Mouse (Mus musculus): ENCODE data around the gene Plekhm2. TPM values are rescaled to one million over a fixed set of nuclear protein-coding genes. Genes with fewer than 3 reads are reported as not detected.

Gene Plekhm2
- total and polyA plus RNA-seq, 3 experiments: 12.4 to 28.2 (median 13.7) TPM

DNA sequence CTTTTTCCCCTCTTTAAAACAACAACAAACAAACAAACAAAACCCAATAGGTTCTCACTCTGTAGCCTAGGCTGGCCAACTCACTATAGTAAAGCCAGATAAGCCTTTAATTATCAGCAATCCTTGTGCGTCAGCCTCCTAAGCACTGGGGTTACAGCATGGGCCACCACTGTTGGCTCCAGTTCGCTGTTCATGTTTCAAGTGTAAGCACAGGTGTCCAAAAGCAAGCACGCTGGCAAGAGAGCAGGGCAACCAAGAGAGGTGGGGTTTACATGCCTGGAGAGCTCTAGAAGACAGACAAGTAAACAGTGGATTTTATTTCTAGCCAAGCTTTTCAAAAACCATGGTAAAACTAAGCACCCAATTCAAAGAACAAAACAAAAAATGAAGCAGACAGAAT is 21.4 kb upstream of the Plekhm2 start:
- in situ Hi-C loops (cut with MboI; ENCODE audit: low pct_ligation_motif_present, low pct_unique_long_range_greater_than_20kb, low sequenced_read_pairs) (no loop called here), dilution Hi-C loops (cut with MboI; ENCODE audit: extremely low pct_ligation_motif_present, extremely low pct_unique_long_range_greater_than_20kb, low sequenced_read_pairs) (no loop called here)
- peaks cover 0 to 26% of the 10 kb centered on the region in 2 experiments; a peak in 2 of 4 replicates for H3K4me1 ChIP-seq (ENCODE audit: control insufficient read depth in 1 of 2, insufficient read depth in 2 of 2)
- no peak for DNase-seq (ENCODE audit: extremely low read depth)
- TF ChIP-seq NRF1 (IDR thresholded peaks at IDR 0.05; ENCODE audit: low read depth, low read length): no peak
- TF ChIP-seq CHD2 (IDR thresholded peaks at IDR 0.05; ENCODE audit: low read length): no peak
- TF ChIP-seq CHD1 (IDR thresholded peaks at IDR 0.05; ENCODE audit: low read depth, low read length): no peak
- no peak for TF ChIP-seq SMC3 (IDR thresholded peaks at IDR 0.05; ENCODE audit: low read depth, low read length)
- no peak for TF ChIP-seq IRF4 (IDR thresholded peaks at IDR 0.05; ENCODE audit: low read depth, low read length)
- TF ChIP-seq JUN (IDR thresholded peaks at IDR 0.05; ENCODE audit: insufficient read depth, low read depth, low read length): no peak
- TF ChIP-seq SIN3A (IDR thresholded peaks at IDR 0.05; ENCODE audit: low read length): no peak
- no peak for TF ChIP-seq CTCF (conservative IDR thresholded peaks at IDR 0.05 in 1 of 2, IDR thresholded peaks at IDR 0.05 in 1 of 2; ENCODE audit: low read depth in 2 of 2, low read length in 2 of 2)
- H3K27ac ChIP-seq (ENCODE audit: insufficient read depth, low read depth): no peak overlapping the region
- H3K27me3 ChIP-seq (replicated peaks): no peaks in the 10 kb centered on the region
- H3K9me3 ChIP-seq (replicated peaks; ENCODE audit: low read length): no peaks in the 10 kb centered on the region
- no peak overlapping the region for H3K9ac ChIP-seq (ENCODE audit: insufficient read depth, low read depth)
- peaks cover 48 to 81% of the 10 kb centered on the region in 2 experiments for H3K36me3 ChIP-seq (replicated peaks in 1 of 2; ENCODE audit: control insufficient read depth in 1 of 2, insufficient read depth in 1 of 2, low read length in 1 of 2)
- H3K4me3 ChIP-seq (replicated peaks in 1 of 3; ENCODE audit: low read depth in 2 of 3, low read length in 2 of 3, poor library complexity in 1 of 3): no peak overlapping the region
- H3K4me2 ChIP-seq (ENCODE audit: insufficient read depth, low read depth, poor library complexity, severe bottlenecking): no peak overlapping the region
- H3K79me2 ChIP-seq (replicated peaks; ENCODE audit: control insufficient read depth, extremely low read depth, insufficient read depth, poor library complexity, severe bottlenecking): no peaks in the 10 kb centered on the region

- in situ Hi-C loops (cut with MboI; ENCODE audit: low pct_ligation_motif_present, low pct_unique_long_range_greater_than_20kb, low sequenced_read_pairs) (no loop called here), dilution Hi-C loops (cut with MboI; ENCODE audit: extremely low pct_ligation_motif_present, extremely low pct_unique_long_range_greater_than_20kb, low sequenced_read_pairs) (no loop called here)
- Histone ChIP-seq H3K4me1 (ENCODE audit: control insufficient read depth in 1 of 2, insufficient read depth in 2 of 2) (peaks cover 0 to 20% of the 10 kb centered on the region in 2 experiments; a peak in 2 of 4 replicates), H3K4me2 (ENCODE audit: insufficient read depth, low read depth, poor library complexity, severe bottlenecking) (no peak within 1 kb of the TSS), H3K9ac (ENCODE audit: insufficient read depth, low read depth) (no peak within 1 kb of the TSS), H3K36me3 (replicated peaks in 1 of 2; ENCODE audit: control insufficient read depth in 1 of 2, insufficient read depth in 1 of 2, low read length in 1 of 2) (peaks cover 44 to 82% of the 10 kb centered on the region in 2 experiments), H3K4me3 (replicated peaks in 1 of 3; ENCODE audit: low read depth in 2 of 3, low read length in 2 of 3, poor library complexity in 1 of 3) (no peak within 1 kb of the TSS), H3K27me3 (replicated peaks) (no peaks in the 10 kb centered on the region), H3K79me2 (replicated peaks; ENCODE audit: control insufficient read depth, extremely low read depth, insufficient read depth, poor library complexity, severe bottlenecking) (no peaks in the 10 kb centered on the region), H3K27ac (ENCODE audit: insufficient read depth, low read depth) (no peak within 1 kb of the TSS), H3K9me3 (replicated peaks; ENCODE audit: low read length) (no peaks in the 10 kb centered on the region)
- no peak for TF ChIP-seq POLR2A (IDR thresholded peaks at IDR 0.05; ENCODE audit: low read depth, low read length)
- no peak for TF ChIP-seq RAD21 (IDR thresholded peaks at IDR 0.05; ENCODE audit: low read depth, low read length)
- TF ChIP-seq MAZ (IDR thresholded peaks at IDR 0.05; ENCODE audit: low read depth, low read length): no peak
- TF ChIP-seq ELF1 (IDR thresholded peaks at IDR 0.05; ENCODE audit: low read depth, low read length): no peak
- no peak for TF ChIP-seq KAT2A (IDR thresholded peaks at IDR 0.05; ENCODE audit: insufficient replicate concordance, low read length)
- no peak for TF ChIP-seq NRF1 (IDR thresholded peaks at IDR 0.05; ENCODE audit: low read depth, low read length)
- no peak for TF ChIP-seq PAX5 (IDR thresholded peaks at IDR 0.05; ENCODE audit: low read length)
- TF ChIP-seq USF2 (conservative IDR thresholded peaks at IDR 0.05; ENCODE audit: low read depth, low read length): no peak
- TF ChIP-seq IRF4 (IDR thresholded peaks at IDR 0.05; ENCODE audit: low read depth, low read length): no peak
- no peak for TF ChIP-seq MYC (IDR thresholded peaks at IDR 0.05; ENCODE audit: low read depth, low read length)
- no peak for TF ChIP-seq ZMIZ1 (IDR thresholded peaks at IDR 0.05; ENCODE audit: low read depth, low read length)
- no peak for TF ChIP-seq ZKSCAN1 (IDR thresholded peaks at IDR 0.05; ENCODE audit: borderline replicate concordance, low read depth, low read length)
- no peak for TF ChIP-seq CTCF (conservative IDR thresholded peaks at IDR 0.05 in 1 of 2, IDR thresholded peaks at IDR 0.05 in 1 of 2; ENCODE audit: low read depth in 2 of 2, low read length in 2 of 2)
- TF ChIP-seq BHLHE40 (IDR thresholded peaks at IDR 0.05; ENCODE audit: low read depth, low read length): no peak
- no peak for TF ChIP-seq SIN3A (IDR thresholded peaks at IDR 0.05; ENCODE audit: low read length)
- no peak for TF ChIP-seq E2F4 (IDR thresholded peaks at IDR 0.05; ENCODE audit: insufficient replicate concordance, low read depth, low read length)
- TF ChIP-seq MAFK (IDR thresholded peaks at IDR 0.05; ENCODE audit: insufficient replicate concordance, low read length): no peak
- TF ChIP-seq MEF2A (IDR thresholded peaks at IDR 0.05; ENCODE audit: borderline replicate concordance, low read depth, low read length): no peak
- no peak for TF ChIP-seq CHD2 (IDR thresholded peaks at IDR 0.05; ENCODE audit: low read length)
- no peak for TF ChIP-seq ZC3H11A (IDR thresholded peaks at IDR 0.05; ENCODE audit: low read depth, low read length)
- no peak for DNase-seq (ENCODE audit: extremely low read depth)
Measured at GRCm38 (mm10) chr4:141685499-141685898, 20.8 kb upstream of the Plekhm2 start, which contains the start of gene Rsc1a1. Gene Rsc1a1 (minus strand): TSS chr4:141685599.
